Mouse (Mus musculus): ENCODE data around the gene Jph3. TPM values are rescaled to one million over a fixed set of nuclear protein-coding genes. Genes with fewer than 3 reads are reported as not detected.

The Jph3 gene
- 1.8 and 2.6 TPM in 2 replicates for polyA plus RNA-seq (2015; fragmentation: Nextera tagmentation; extraction: Ambion mirVana)

- 6% methylated on average over 12 of the region's 12 CpGs for WGBS
- Histone ChIP-seq H3K4me2 (replicated peaks) (peak within 1 kb of the TSS; percentile 83), H3K27ac (replicated peaks) (no peak within 1 kb of the TSS), H3K4me1 (peaks cover 16% of the 10 kb centered on the region), H3K4me3 (replicated peaks) (peak within 1 kb of the TSS; percentile 47), H3K9ac (no peak within 1 kb of the TSS), H3K9me3 (replicated peaks) (0 out of 2 replicates have a peak, but pooled peaks cover 3% of the 10 kb centered on the region), H3K27me3 (peaks cover 73% of the 10 kb centered on the region), H3K36me3 (no peaks in the 10 kb centered on the region)
- no peak for ATAC-seq (ENCODE audit: insufficient number of reproducible peaks, low FRiP score, low TSS enrichment, low read depth)
Measured at GRCm38 (mm10) chr8:121729323-121729722, at the start of gene Jph3. Gene Jph3 (plus strand): TSS chr8:121729623.

GRCm38 (mm10) chr8:121680896-121681295 is 48.5 kb upstream of the Jph3 start:
- Histone ChIP-seq H3K36me3 (no peaks in the 10 kb centered on the region), H3K4me2 (replicated peaks) (no peak overlapping the region), H3K4me1 (0 out of 2 replicates have a peak, but pooled peaks cover 1% of the 10 kb centered on the region), H3K9ac (no peak overlapping the region), H3K27me3 (no peaks in the 10 kb centered on the region), H3K4me3 (replicated peaks) (no peak overlapping the region), H3K27ac (replicated peaks) (no peak overlapping the region), H3K9me3 (replicated peaks) (no peaks in the 10 kb centered on the region)
- 78% methylated on average over 4 of the region's 4 CpGs for WGBS
- ATAC-seq (ENCODE audit: insufficient number of reproducible peaks, low FRiP score, low TSS enrichment, low read depth) = no peak

- Histone ChIP-seq H3K9me3 (replicated peaks) (no peaks in the 10 kb centered on the region), H3K27me3 (no peaks in the 10 kb centered on the region), H3K4me3 (replicated peaks) (no peak overlapping the region), H3K36me3 (no peaks in the 10 kb centered on the region), H3K4me2 (replicated peaks) (no peak overlapping the region), H3K27ac (replicated peaks) (no peak overlapping the region), H3K9ac (no peak overlapping the region), H3K4me1 (no peaks in the 10 kb centered on the region)
- 61% methylated on average over 10 of the region's 10 CpGs for WGBS
- ATAC-seq (ENCODE audit: insufficient number of reproducible peaks, low FRiP score, low TSS enrichment, low read depth) = no peak; the same call in 1 of the 2 replicates
Measured at GRCm38 (mm10) chr8:121681457-121681856, 48.0 kb upstream of the Jph3 start.

- Histone ChIP-seq H3K9me3 (replicated peaks) (no peaks in the 10 kb centered on the region), H3K4me3 (replicated peaks) (no peak overlapping the region), H3K27me3 (no peaks in the 10 kb centered on the region), H3K4me1 (0 out of 2 replicates have a peak, but pooled peaks cover 9% of the 10 kb centered on the region), H3K27ac (replicated peaks) (no peak overlapping the region), H3K9ac (no peak overlapping the region), H3K4me2 (replicated peaks) (no peak overlapping the region), H3K36me3 (no peaks in the 10 kb centered on the region)
- 50% methylated on average over 10 of the region's 10 CpGs for WGBS
- no peak for ATAC-seq (ENCODE audit: insufficient number of reproducible peaks, low FRiP score, low TSS enrichment, low read depth)
Measured at GRCm38 (mm10) chr8:121683083-121683832, 46.2 kb upstream of the Jph3 start.

- Histone ChIP-seq H3K27me3 (no peaks in the 10 kb centered on the region), H3K4me3 (replicated peaks) (no peak overlapping the region), H3K27ac (replicated peaks) (no peak overlapping the region), H3K4me1 (0 out of 2 replicates have a peak, but pooled peaks cover 9% of the 10 kb centered on the region), H3K9me3 (replicated peaks) (no peaks in the 10 kb centered on the region), H3K9ac (no peak overlapping the region), H3K4me2 (replicated peaks) (no peak overlapping the region), H3K36me3 (no peaks in the 10 kb centered on the region)
- 22% methylated on average over 4 of the region's 4 CpGs for WGBS
- ATAC-seq (ENCODE audit: insufficient number of reproducible peaks, low FRiP score, low TSS enrichment, low read depth) = no peak
Measured at GRCm38 (mm10) chr8:121685419-121685818, 44.0 kb upstream of the Jph3 start.

GRCm38 (mm10) chr8:121687455-121688161 is 41.8 kb upstream of the Jph3 start:
- H3K9ac ChIP-seq = no peak overlapping the region
- no peak overlapping the region for H3K4me3 ChIP-seq (replicated peaks)
- no peaks in the 10 kb centered on the region for H3K9me3 ChIP-seq (replicated peaks)
- 51% methylated on average over 14 of the region's 14 CpGs for WGBS
- H3K36me3 ChIP-seq = no peaks in the 10 kb centered on the region
- no peak; the same call in 1 of the 2 replicates for ATAC-seq (ENCODE audit: insufficient number of reproducible peaks, low FRiP score, low TSS enrichment, low read depth)
- H3K27ac ChIP-seq (replicated peaks) = no peak overlapping the region
- H3K4me1 ChIP-seq = 0 out of 2 replicates have a peak, but pooled peaks cover 9% of the 10 kb centered on the region
- no peaks in the 10 kb centered on the region for H3K27me3 ChIP-seq
- H3K4me2 ChIP-seq (replicated peaks) = no peak overlapping the region

GRCm38 (mm10) chr8:121688496-121688895 is 40.9 kb upstream of the Jph3 start:
- no peak overlapping the region for H3K9ac ChIP-seq

GRCm38 (mm10) chr8:121694453-121694852 is 35.0 kb upstream of the Jph3 start:
- no peak overlapping the region for H3K4me3 ChIP-seq (replicated peaks)
- H3K4me1 ChIP-seq = peaks cover 6% of the 10 kb centered on the region
- no peak overlapping the region for H3K9ac ChIP-seq
- H3K4me2 ChIP-seq (replicated peaks) = no peak overlapping the region
- H3K9me3 ChIP-seq (replicated peaks) = no peaks in the 10 kb centered on the region
- H3K36me3 ChIP-seq = no peaks in the 10 kb centered on the region
- 53% methylated on average over 4 of the region's 4 CpGs for WGBS
- no peaks in the 10 kb centered on the region for H3K27me3 ChIP-seq
- H3K27ac ChIP-seq (replicated peaks) = no peak overlapping the region
- ATAC-seq (ENCODE audit: insufficient number of reproducible peaks, low FRiP score, low TSS enrichment, low read depth) = no peak

More at GRCm38 (mm10) chr8:121688496-121688895, 40.9 kb upstream of the Jph3 start:
- no peaks in the 10 kb centered on the region for H3K27me3 ChIP-seq
- no peaks in the 10 kb centered on the region for H3K9me3 ChIP-seq (replicated peaks)
- H3K36me3 ChIP-seq = no peaks in the 10 kb centered on the region
- no peak overlapping the region for H3K4me3 ChIP-seq (replicated peaks)
- H3K4me1 ChIP-seq = 0 out of 2 replicates have a peak, but pooled peaks cover 9% of the 10 kb centered on the region
- H3K4me2 ChIP-seq (replicated peaks) = no peak overlapping the region
- H3K27ac ChIP-seq (replicated peaks) = no peak overlapping the region
- WGBS = 37% methylated on average over 5 of the region's 5 CpGs
- no peak for ATAC-seq (ENCODE audit: insufficient number of reproducible peaks, low FRiP score, low TSS enrichment, low read depth)

- no peak for ATAC-seq (ENCODE audit: insufficient number of reproducible peaks, low FRiP score, low TSS enrichment, low read depth)
- H3K4me2 ChIP-seq (replicated peaks) = no peak overlapping the region
- no peaks in the 10 kb centered on the region for H3K9me3 ChIP-seq (replicated peaks)
- H3K36me3 ChIP-seq = no peaks in the 10 kb centered on the region
- H3K27ac ChIP-seq (replicated peaks) = no peak overlapping the region
- 77% methylated on average over 6 of the region's 6 CpGs for WGBS
- no peak overlapping the region for H3K9ac ChIP-seq
- no peak overlapping the region for H3K4me3 ChIP-seq (replicated peaks)
- H3K27me3 ChIP-seq = no peaks in the 10 kb centered on the region
- H3K4me1 ChIP-seq = peaks cover 6% of the 10 kb centered on the region
Measured at GRCm38 (mm10) chr8:121695585-121696184, 33.7 kb upstream of the Jph3 start.

GRCm38 (mm10) chr8:121697735-121698614 is 31.4 kb upstream of the Jph3 start:
- Histone ChIP-seq H3K27ac (replicated peaks) (no peak overlapping the region), H3K4me3 (replicated peaks) (no peak overlapping the region), H3K4me2 (replicated peaks) (peak overlapping the region; percentile 31), H3K9ac (no peak overlapping the region), H3K9me3 (replicated peaks) (no peaks in the 10 kb centered on the region), H3K4me1 (peaks cover 6% of the 10 kb centered on the region), H3K36me3 (no peaks in the 10 kb centered on the region), H3K27me3 (no peaks in the 10 kb centered on the region)
- WGBS = 3% methylated on average over 16 of the region's 17 CpGs
- 0 out of 2 replicates have a peak, but pooled peaks have one; percentile 21 for ATAC-seq (ENCODE audit: insufficient number of reproducible peaks, low FRiP score, low TSS enrichment, low read depth)
